Mouse (Mus musculus) G1E (cell line): ENCODE measurements at regions not wholly inside any gene's neighbourhood (a gene's known extent, or its start where the extent isn't known, plus 50 kb on each side); places are given as distances from the start of the nearest gene placed in this dataset.

Source experiments
- ATAC-seq: 2 replicates; pipeline ENCODE4 v1.8.0; 2016; ENCODE audit warnings: mild to moderate bottlenecking; ENCODE audit not compliant: insufficient number of reproducible peaks, poor library complexity, low FRiP score, severe bottlenecking; ENCODE audit errors: extremely low read depth
- DNase-seq: peaks from one replicate; pipeline ENCODE4 v3.0.0; 2012; ENCODE audit warnings: low spot score
- H3K27me3 ChIP-seq: 2 replicates; pipeline ENCODE4 v1.6.1; 2012; ENCODE audit warnings: mild to moderate bottlenecking, low read length, inconsistent platforms; ENCODE audit not compliant: insufficient read depth
- H3K36me3 ChIP-seq: replicated peaks from 2 replicates; pipeline ENCODE3; 2012; ENCODE audit warnings: mild to moderate bottlenecking, inconsistent platforms
- H3K4me1 ChIP-seq: 2 replicates; pipeline ENCODE4 v1.6.1; 2012; ENCODE audit warnings: low read depth, low read length, inconsistent platforms, mixed read lengths; ENCODE audit not compliant: insufficient read depth
- H3K4me3 ChIP-seq: 2 replicates; pipeline ENCODE4 v1.5.1; 2012; ENCODE audit warnings: low read depth, mild to moderate bottlenecking, inconsistent platforms, low read length, moderate library complexity, mixed read lengths
- H3K9me3 ChIP-seq: replicated peaks from 2 replicates; pipeline ENCODE4 v1.6.1; 2012; ENCODE audit warnings: inconsistent platforms
- CTCF ChIP-seq: IDR thresholded peaks from 2 replicates; pipeline ENCODE4 v1.5.1; 2012; ENCODE audit warnings: low read depth, low read length, inconsistent platforms, mixed read lengths
- GATA1 ChIP-seq: IDR thresholded peaks from 2 replicates; pipeline ENCODE4 v1.6.1; 2012; ENCODE audit warnings: borderline replicate concordance, low read length, inconsistent platforms, mixed read lengths
- GATA2 ChIP-seq: IDR thresholded peaks from 2 replicates; pipeline ENCODE4 v1.6.1; 2012; ENCODE audit warnings: low read depth, low read length, inconsistent platforms, borderline replicate concordance
- POLR2AphosphoS5 ChIP-seq: IDR thresholded peaks from 2 replicates; pipeline ENCODE4 v1.6.1; 2012; ENCODE audit warnings: low read depth, low read length, inconsistent platforms; ENCODE audit not compliant: insufficient replicate concordance
- TAL1 ChIP-seq: conservative IDR thresholded peaks from 2 replicates; pipeline ENCODE4 v1.6.1; 2012; ENCODE audit warnings: low read depth, low read length, inconsistent platforms, mixed read lengths

GRCm38 (mm10) chr9:116329147-116329546, 154.0 kb upstream of the Tgfbr2 start:
- no peak for ATAC-seq
- no peaks in the 10 kb centered on the region for H3K27me3 ChIP-seq
- TF ChIP-seq TAL1 (no peak), CTCF (no peak), POLR2AphosphoS5 (no peak), GATA2 (no peak), GATA1 (no peak)

GRCm38 (mm10) chr9:116328201-116328600, 153.0 kb upstream of the Tgfbr2 start:
- Histone ChIP-seq H3K36me3 (no peaks in the 10 kb centered on the region), H3K27me3 (no peaks in the 10 kb centered on the region), H3K4me3 (no peak overlapping the region), H3K4me1 (no peaks in the 10 kb centered on the region), H3K9me3 (peaks cover 53% of the 10 kb centered on the region)
- no peak for DNase-seq
- ATAC-seq, result no peak
- TF ChIP-seq CTCF (no peak), GATA1 (no peak), TAL1 (no peak), POLR2AphosphoS5 (no peak), GATA2 (no peak)

More at GRCm38 (mm10) chr9:116329147-116329546, 154.0 kb upstream of the Tgfbr2 start:
- no peak for DNase-seq
- H3K4me3 ChIP-seq, result no peak overlapping the region
- H3K9me3 ChIP-seq, result peaks cover 50% of the 10 kb centered on the region
- H3K36me3 ChIP-seq, result no peaks in the 10 kb centered on the region
- H3K4me1 ChIP-seq, result no peaks in the 10 kb centered on the region

- Histone ChIP-seq H3K27me3 (no peaks in the 10 kb centered on the region), H3K4me3 (no peak overlapping the region), H3K4me1 (no peaks in the 10 kb centered on the region), H3K9me3 (peaks cover 50% of the 10 kb centered on the region), H3K36me3 (no peaks in the 10 kb centered on the region)
- TF ChIP-seq GATA1, result no peak
- no peak for TF ChIP-seq CTCF
- DNase-seq, result no peak
- ATAC-seq, result no peak
These were observed 151.9 kb upstream of the Tgfbr2 start for GRCm38 (mm10) chr9:116327080-116327479.

- DNase-seq (no peak), ATAC-seq (no peak)
- Histone ChIP-seq H3K4me1 (no peaks in the 10 kb centered on the region), H3K36me3 (no peaks in the 10 kb centered on the region), H3K27me3 (no peaks in the 10 kb centered on the region), H3K4me3 (no peak overlapping the region), H3K9me3 (peaks cover 55% of the 10 kb centered on the region)
- TF ChIP-seq GATA2 (no peak), POLR2AphosphoS5 (no peak), CTCF (no peak), GATA1 (no peak), TAL1 (no peak)
These were observed 149.8 kb upstream of the Tgfbr2 start for GRCm38 (mm10) chr9:116324971-116325370.

- no peak for DNase-seq
- H3K4me3 ChIP-seq, result no peak overlapping the region
- H3K27me3 ChIP-seq, result no peaks in the 10 kb centered on the region
- ATAC-seq, result no peak
- TF ChIP-seq GATA2 (no peak), TAL1 (no peak), GATA1 (no peak), POLR2AphosphoS5 (no peak)
- peaks cover 55% of the 10 kb centered on the region for H3K9me3 ChIP-seq
- H3K4me1 ChIP-seq, result no peaks in the 10 kb centered on the region
- H3K36me3 ChIP-seq, result no peaks in the 10 kb centered on the region
These were observed 148.9 kb upstream of the Tgfbr2 start for GRCm38 (mm10) chr9:116323871-116324721.

GRCm38 (mm10) chr9:116321908-116322307, 146.7 kb upstream of the Tgfbr2 start:
- ATAC-seq, result no peak
- TF ChIP-seq POLR2AphosphoS5 (no peak), CTCF (no peak), GATA2 (no peak), GATA1 (no peak), TAL1 (no peak)
- H3K4me3 ChIP-seq, result no peak overlapping the region

More at GRCm38 (mm10) chr9:116321908-116322307, 146.7 kb upstream of the Tgfbr2 start:
- DNase-seq, result no peak
- peaks cover 46% of the 10 kb centered on the region for H3K9me3 ChIP-seq
- H3K4me1 ChIP-seq, result no peaks in the 10 kb centered on the region
- no peaks in the 10 kb centered on the region for H3K27me3 ChIP-seq
- no peaks in the 10 kb centered on the region for H3K36me3 ChIP-seq
